Mouse (Mus musculus) right cerebral cortex, postnatal 36 days (tissue): ENCODE data around the gene Pcx.
"Not testable (repeated sequence)": the region's sequence is repeated elsewhere in the genome, so short reads cannot be mapped to it uniquely, and the experiment has no call there.

ENCODE experiments used
- DNase-seq, 2 experiments: peaks; one replicate each; pipeline ENCODE4 v3.0.0; 2022; ENCODE audit warnings: low spot score in 2 of 2, mixed read lengths in 1 of 2

The Pcx gene

DNA sequence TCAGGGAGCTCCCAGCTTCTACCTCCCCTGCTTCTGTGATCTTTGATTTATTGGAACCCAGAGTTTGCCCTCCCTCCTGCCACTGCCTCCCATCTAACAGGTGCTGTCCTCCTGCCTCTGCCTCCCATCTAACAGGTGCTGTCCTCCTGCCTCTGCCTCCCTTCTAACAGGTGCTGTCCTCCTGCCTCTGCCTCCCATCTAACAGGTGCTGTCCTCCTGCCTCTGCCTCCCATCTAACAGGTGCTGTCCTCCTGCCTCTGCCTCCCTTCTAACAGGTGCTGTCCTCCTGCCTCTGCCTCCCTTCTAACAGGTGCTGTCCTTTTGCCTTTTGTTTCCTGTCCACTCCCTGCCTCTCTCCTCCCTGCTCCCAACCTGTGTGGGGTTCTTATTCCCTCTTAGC is 76.5 kb downstream of the Pcx start:
- DNase-seq = not testable (repeated sequence)

GRCm38 (mm10) chr19:4587426-4587825 is 77.2 kb downstream of the Pcx start:
- DNase-seq = peak; percentile 20 to 69

DNA sequence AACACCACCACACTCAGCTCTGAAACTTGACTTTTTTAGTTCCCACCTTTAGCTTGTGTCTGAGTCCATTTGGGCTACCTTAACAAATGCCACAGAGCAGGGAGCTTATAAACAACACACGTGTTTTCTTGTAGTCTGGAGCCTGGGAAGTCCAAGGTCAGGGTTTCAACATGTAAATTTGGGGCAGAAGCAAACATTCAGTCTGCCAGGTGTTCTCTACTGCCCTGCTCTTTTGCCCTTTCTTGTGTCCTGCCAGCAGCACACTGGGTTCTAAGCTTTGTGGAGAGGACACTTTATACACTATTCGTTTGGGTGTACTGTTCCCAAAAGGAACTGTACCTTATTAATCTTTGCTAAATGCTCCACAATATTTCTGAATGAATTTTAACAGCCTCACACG is 78.2 kb downstream of the Pcx start:
- DNase-seq = no peak

- DNase-seq = no peak
Measured at GRCm38 (mm10) chr19:4589081-4589480, 78.8 kb downstream of the Pcx start.

DNA sequence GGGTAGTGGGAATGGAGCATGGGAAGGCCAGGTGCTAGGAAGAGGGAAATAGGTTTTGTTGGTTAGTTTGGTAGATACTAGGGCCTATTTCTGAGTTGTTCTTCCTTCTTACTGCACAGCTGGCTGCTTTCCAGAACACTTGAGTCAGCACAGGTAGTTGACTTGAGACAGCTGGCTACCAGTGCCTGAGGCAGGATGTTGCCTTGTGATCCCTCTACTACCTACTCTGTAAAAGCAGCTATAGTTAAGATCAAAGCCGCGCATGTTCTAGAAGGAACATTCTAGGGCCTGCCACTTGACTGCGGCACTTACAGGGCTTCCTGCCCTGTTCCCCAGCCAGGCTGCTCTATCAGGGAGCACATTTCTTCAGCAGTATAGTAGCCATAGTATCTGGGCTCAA is 79.8 kb downstream of the Pcx start:
- no peak for DNase-seq

GRCm38 (mm10) chr19:4593792-4594522 is 83.7 kb downstream of the Pcx start:
- DNase-seq = no peak

- DNase-seq = no peak
Measured at GRCm38 (mm10) chr19:4596071-4596470, 85.8 kb downstream of the Pcx start.

GRCm38 (mm10) chr19:4602459-4602858 is 92.2 kb downstream of the Pcx start:
- DNase-seq = no peak

- DNase-seq = no peak
Measured at GRCm38 (mm10) chr19:4603801-4604723, 93.8 kb downstream of the Pcx start.

DNA sequence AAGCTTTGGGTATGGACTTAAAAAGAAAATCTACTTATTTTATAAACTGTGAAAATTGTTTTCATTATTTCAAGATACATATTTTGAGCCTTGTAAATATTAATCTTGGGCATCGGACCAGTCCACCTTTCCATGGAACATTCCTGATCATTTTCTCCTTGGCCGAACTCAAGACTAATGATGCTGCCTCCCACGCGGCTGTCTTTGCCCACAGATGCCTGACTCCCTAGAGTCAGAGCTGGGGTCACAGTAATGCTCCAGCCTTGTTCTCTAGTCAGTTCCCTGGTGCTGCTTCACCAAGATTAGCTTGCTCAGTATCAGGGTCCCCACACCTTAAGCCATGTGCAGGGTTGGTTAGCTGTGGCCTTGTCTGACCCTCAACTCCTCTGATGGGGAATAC is 95.4 kb downstream of the Pcx start:
- DNase-seq = no peak

GRCm38 (mm10) chr19:4607406-4607805 is 97.1 kb downstream of the Pcx start:
- no peak for DNase-seq

DNA sequence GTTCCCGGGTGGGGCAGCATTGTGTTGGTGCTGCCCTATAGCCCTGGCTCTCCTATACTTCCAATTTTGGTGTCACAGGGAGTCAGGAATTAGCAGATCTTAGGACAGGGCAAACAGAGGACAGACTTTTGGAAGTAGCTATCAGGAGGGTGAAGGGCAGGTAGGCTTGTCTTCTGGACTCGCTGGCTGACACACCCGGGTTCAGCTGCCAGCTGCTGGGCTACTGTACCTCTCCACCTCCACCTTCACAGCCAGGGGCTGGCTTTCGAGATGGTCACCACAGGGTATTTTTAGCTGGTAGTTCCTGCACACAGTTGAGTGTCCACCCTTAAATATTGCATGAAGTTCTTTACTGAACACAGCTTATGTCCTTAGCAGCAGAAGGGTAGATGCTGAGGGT is 98.2 kb downstream of the Pcx start:
- no peak for DNase-seq

- DNase-seq = no peak
Measured at GRCm38 (mm10) chr19:4610109-4610508, 99.8 kb downstream of the Pcx start.

GRCm38 (mm10) chr19:4612181-4612961 is 102.1 kb downstream of the Pcx start:
- no peak for DNase-seq

DNA sequence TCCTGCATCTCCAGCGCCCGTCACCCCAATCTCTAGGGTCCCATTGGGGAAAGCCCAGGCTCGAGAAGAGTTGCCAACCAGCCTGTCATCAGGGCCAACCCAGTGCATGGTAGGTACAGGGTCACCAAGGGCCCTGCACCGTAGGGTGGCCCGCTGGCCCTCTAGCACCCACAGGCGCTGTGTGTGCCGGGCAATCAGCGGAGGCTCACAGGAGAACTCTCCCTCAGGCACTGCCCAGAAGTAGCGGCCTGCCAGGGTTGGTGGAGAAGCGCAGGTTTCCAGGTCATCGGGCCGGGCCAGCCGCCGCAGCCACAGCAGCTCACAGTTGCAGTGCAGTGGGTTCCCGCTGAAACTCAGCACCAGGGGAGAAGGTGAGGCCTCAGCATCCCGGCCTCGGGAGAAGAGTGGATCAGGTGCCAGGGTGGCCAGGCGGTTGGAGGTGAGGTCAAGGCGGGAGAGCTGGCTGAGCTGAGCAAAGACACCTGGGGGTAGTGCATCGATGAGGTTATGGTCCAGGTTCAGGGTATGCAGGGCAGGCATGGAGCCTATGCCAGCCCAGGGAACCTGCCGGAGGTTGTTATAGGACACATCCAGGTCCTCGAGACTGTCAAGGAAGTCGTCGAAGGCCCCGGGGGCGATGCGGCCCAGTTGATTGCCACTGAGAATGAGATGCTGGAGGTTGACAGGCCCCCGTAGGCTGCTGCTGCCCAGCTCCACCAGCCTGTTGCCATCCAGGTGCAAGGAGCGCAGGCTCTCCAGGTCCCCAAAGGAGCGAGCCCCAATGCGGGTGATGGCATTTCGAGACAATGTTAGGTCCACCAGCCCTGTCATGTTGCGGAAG is 103.4 kb downstream of the Pcx start:
- DNase-seq = no peak

DNA sequence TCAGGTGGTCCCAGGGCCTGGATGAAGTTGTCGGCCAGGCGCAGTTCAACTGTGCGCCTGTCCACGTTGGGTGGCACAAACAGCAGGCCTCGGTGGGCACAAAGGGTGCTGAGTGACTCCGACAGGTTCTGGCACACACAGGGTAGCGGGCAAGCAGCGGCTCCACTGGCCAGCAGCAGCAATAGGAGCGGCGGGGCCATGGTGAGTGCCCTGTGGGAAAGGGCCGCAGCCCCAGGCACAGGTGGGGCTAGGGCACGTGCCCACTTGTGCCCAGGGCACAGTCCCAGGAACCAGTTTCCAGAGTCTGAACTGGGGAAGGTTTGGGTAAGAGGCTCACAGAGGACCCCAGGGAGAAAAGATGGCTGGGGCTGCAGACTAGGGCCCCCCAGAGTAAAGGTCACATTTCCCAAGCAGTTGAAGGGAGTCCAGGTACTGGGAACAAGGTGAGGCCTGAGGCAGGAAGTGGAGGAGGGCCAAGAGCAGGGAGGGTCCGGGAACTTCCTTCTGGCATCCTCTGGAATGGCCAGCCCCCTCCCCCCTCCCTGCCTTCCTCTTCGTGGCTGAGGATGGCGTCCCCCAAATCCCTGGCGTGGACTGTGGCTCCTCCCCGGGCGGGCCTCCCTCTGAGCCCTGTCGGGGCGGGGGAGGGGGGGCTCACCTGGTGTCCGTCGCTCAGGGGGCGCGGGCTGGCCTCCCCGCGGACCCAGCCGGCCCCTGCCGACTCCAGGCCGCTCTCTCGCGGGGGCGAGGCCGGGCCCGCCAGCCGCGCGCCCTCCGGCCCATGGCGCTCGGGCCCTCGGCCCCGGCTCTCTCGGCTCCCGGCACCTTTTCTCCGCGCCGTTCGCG is 104.3 kb downstream of the Pcx start:
- no peak for DNase-seq

GRCm38 (mm10) chr19:4615151-4616093 is 105.2 kb downstream of the Pcx start, which contains the start of gene Lrfn4:
Gene Lrfn4 (minus strand): TSS chr19:4615667.
- peak; percentile 89 to 94 for DNase-seq

DNA sequence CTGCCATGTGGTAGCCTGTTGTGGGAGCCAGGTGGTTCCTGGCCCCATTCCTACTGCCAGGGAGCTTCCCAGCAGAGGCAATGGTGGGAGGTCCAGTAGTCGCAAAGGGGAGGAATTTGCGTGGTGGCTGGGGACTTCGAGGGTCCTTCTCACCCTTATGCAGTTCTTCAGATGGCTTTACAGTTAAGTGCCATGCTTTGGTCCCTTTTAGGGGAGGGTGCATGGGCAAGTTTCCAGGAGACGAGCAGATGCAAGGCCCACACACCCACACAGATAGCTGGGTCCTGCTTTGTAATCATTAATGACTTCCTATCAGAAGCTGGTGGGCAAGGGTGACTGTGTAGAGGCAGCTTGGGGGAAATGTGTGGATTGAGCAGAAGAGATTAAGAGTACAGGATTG is 106.3 kb downstream of the Pcx start:
- DNase-seq = no peak

DNA sequence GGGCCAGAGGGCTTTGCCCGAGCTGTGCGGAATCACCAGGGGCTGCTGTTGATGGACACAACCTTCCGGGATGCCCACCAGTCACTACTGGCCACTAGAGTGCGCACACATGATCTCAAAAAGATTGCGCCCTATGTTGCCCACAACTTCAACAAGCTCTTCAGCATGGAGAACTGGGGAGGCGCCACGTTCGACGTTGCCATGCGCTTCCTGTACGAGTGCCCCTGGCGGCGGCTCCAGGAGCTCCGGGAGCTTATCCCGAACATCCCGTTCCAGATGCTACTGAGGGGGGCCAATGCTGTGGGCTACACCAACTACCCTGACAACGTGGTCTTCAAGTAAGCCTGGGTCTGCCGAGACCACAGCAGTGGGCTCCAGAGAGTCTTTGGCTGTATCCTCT is 107.9 kb downstream of the Pcx start:
- DNase-seq = no peak
